Mouse (Mus musculus) embryonic facial prominence, embryonic 11.5 days (tissue): ENCODE measurements around the gene Plxnc1. TPM values are rescaled to one million over a fixed set of nuclear protein-coding genes. Genes with fewer than 3 reads are reported as not detected.

Experiments
- ATAC-seq: fragments of 200-750 bp; cut with Nextera tagmentation; replicated peaks from 2 replicates; pipeline ENCODE4 v1.8.0; 2017; ENCODE audit warnings: low read depth; ENCODE audit not compliant: insufficient number of reproducible peaks, low FRiP score, low TSS enrichment
- DNase-seq: peaks from one replicate; pipeline ENCODE4 v3.0.0-alpha.2; 2015; ENCODE audit warnings: low spot score
- H3K27ac ChIP-seq: fragments of 300-500 bp; sonication (generic); replicated peaks from 2 replicates; pipeline ENCODE4 v1.5.1; 2014; ENCODE audit warnings: mild to moderate bottlenecking, low read depth, low read length, control low read depth
- H3K27me3 ChIP-seq: fragments of 300-500 bp; sonication (generic); 2 replicates; pipeline ENCODE4 v1.6.1; 2014; ENCODE audit warnings: mild to moderate bottlenecking, low read length, moderate library complexity, mixed read lengths; ENCODE audit not compliant: control insufficient read depth, insufficient read depth
- H3K36me3 ChIP-seq: fragments of 300-500 bp; sonication (generic); replicated peaks from 2 replicates; pipeline ENCODE4 v1.6.1; 2014; ENCODE audit warnings: low read depth, mild to moderate bottlenecking, low read length, moderate library complexity, mixed read lengths; ENCODE audit not compliant: control insufficient read depth, insufficient read depth
- H3K4me1 ChIP-seq: fragments of 300-500 bp; sonication (generic); 2 replicates; pipeline ENCODE4 v1.6.1; 2014; ENCODE audit warnings: low read length, mixed read lengths; ENCODE audit not compliant: control insufficient read depth, insufficient read depth
- H3K4me2 ChIP-seq: fragments of 300-500 bp; sonication (generic); 2 replicates; pipeline ENCODE4 v1.6.1; 2014; ENCODE audit warnings: low read depth, mild to moderate bottlenecking, control low read depth, low read length, moderate library complexity
- H3K4me3 ChIP-seq: fragments of 300-500 bp; sonication (generic); 2 replicates; pipeline ENCODE4 v1.5.1; 2014; ENCODE audit warnings: low read depth, low read length, control low read depth
- H3K9ac ChIP-seq: fragments of 300-500 bp; sonication (generic); replicated peaks from 2 replicates; pipeline ENCODE4 v1.6.1; 2014; ENCODE audit warnings: mild to moderate bottlenecking, control low read depth, low read length
- H3K9me3 ChIP-seq: fragments of 300-500 bp; sonication (generic); replicated peaks from 2 replicates; pipeline ENCODE4 v1.6.1; 2016; ENCODE audit warnings: mild to moderate bottlenecking, low read length, inconsistent platforms, mixed read lengths; ENCODE audit not compliant: control insufficient read depth
- WGBS: fragments of 180-500 bp; shearing (Covaris S2); extraction: QIAGEN DNeasy Blood & Tissue Kit; methylation state at CpG from one replicate; pipeline ENCODE4 v1.1.7; 2014; 5-methylcytosine and 5-hydroxymethylcytosine counted together
- polyA plus RNA-seq: library from polyadenylated mRNA; unstranded; fragments of >200 nt; fragmentation: Nextera tagmentation; extraction: Ambion mirVana; gene quantifications from 2 replicates; pipeline ENCODE4 v1.2.1, GENCODE M21; 2014

Gene Plxnc1
- polyA plus RNA-seq, 1 experiment from 2014 or later, result 2.8 TPM

GRCm38 (mm10) chr10:94910570-94910969, 34.1 kb downstream of the Plxnc1 start:
- 91% methylated on average over 4 of the region's 4 CpGs for WGBS

DNA sequence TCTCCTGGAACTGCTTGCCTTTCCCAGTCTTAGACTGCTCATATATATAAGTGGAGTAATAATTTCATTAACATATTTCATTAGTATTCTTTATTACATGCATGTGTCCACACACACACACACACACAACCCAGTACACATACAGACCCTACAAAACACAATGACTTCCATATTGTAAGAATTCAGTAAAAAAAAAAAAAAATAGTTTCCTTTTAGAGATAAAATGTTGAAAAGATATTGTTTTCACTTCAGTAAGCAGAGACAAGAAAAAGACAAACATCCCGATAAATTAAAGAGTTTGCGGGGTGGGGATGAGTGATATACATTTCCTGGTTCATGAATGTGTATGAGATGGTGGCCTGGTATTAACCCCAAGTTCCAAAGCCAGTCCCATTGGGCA, 34.8 kb downstream of the Plxnc1 start:
- no peak overlapping the region for H3K4me3 ChIP-seq
- no peaks in the 10 kb centered on the region for H3K27me3 ChIP-seq
- ATAC-seq (no peak), DNase-seq (no peak)
- H3K4me1 ChIP-seq, result no peaks in the 10 kb centered on the region
- 93% methylated on average over 2 of the region's 2 CpGs for WGBS
- no peak overlapping the region for H3K4me2 ChIP-seq
- no peak overlapping the region for H3K9ac ChIP-seq
- no peaks in the 10 kb centered on the region for H3K9me3 ChIP-seq
- no peaks in the 10 kb centered on the region for H3K36me3 ChIP-seq
- no peak overlapping the region for H3K27ac ChIP-seq

More at GRCm38 (mm10) chr10:94910570-94910969, 34.1 kb downstream of the Plxnc1 start:
- Histone ChIP-seq H3K27ac (no peak overlapping the region), H3K27me3 (no peaks in the 10 kb centered on the region), H3K4me2 (no peak overlapping the region), H3K9ac (no peak overlapping the region), H3K4me3 (no peak overlapping the region), H3K4me1 (no peaks in the 10 kb centered on the region), H3K9me3 (no peaks in the 10 kb centered on the region), H3K36me3 (no peaks in the 10 kb centered on the region)
- DNase-seq (no peak), ATAC-seq (no peak)

GRCm38 (mm10) chr10:94908976-94909717, 35.5 kb downstream of the Plxnc1 start:
- ATAC-seq, result no peak
- Histone ChIP-seq H3K9ac (no peak overlapping the region), H3K9me3 (no peaks in the 10 kb centered on the region), H3K27ac (no peak overlapping the region), H3K4me1 (no peaks in the 10 kb centered on the region), H3K36me3 (no peaks in the 10 kb centered on the region), H3K27me3 (no peaks in the 10 kb centered on the region), H3K4me2 (no peak overlapping the region), H3K4me3 (no peak overlapping the region)
- WGBS, result 91% methylated on average over 11 of the region's 11 CpGs
- no peak for DNase-seq

DNA sequence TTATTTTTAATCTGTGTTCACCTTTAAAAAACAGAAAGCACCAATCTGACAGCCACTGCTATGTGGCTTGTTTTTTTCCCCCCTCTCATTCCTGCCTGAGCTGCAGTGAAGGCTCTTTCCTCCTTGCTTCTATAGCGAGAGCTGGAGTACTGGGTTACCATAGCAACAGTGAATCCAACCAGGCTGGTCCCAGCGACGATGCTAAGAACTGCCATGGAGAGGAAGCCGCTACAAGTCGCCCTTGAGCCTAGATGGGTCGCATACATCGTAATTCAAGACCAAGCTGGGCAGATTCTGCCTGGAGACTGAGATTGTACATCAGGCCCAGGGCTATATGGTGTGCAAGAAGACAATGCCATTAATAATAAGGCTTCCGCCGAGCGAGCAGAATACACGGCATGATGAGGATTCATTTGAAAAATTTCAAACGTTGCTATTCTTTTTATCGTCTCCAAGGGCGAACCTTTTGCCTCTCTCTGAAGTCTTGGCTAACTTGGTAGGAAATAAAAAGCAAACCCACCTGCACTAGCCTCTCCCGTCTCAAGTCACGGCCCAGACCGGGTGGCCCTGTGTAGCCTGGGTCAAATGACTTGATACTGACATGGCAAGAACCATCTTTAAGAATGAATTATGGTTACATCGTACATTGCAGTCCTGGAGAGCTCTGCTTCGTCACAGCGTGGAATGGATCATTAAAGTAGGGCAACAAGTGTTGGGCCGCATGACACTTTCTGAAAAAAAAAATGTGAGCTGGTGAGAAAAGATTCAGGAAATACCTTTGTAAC, 38.8 kb downstream of the Plxnc1 start:
- no peak overlapping the region for H3K27ac ChIP-seq
- no peaks in the 10 kb centered on the region for H3K27me3 ChIP-seq
- H3K9ac ChIP-seq, result no peak overlapping the region
- H3K4me2 ChIP-seq, result peak overlapping the region; percentile 2; the same call in 1 of the 2 replicates
- H3K4me1 ChIP-seq, result no peaks in the 10 kb centered on the region
- no peaks in the 10 kb centered on the region for H3K36me3 ChIP-seq
- peak; percentile 81 for DNase-seq
- peak; percentile 88 for ATAC-seq
- WGBS, result 39% methylated on average over 21 of the region's 21 CpGs
- H3K9me3 ChIP-seq, result no peaks in the 10 kb centered on the region
- H3K4me3 ChIP-seq, result no peak overlapping the region

DNA sequence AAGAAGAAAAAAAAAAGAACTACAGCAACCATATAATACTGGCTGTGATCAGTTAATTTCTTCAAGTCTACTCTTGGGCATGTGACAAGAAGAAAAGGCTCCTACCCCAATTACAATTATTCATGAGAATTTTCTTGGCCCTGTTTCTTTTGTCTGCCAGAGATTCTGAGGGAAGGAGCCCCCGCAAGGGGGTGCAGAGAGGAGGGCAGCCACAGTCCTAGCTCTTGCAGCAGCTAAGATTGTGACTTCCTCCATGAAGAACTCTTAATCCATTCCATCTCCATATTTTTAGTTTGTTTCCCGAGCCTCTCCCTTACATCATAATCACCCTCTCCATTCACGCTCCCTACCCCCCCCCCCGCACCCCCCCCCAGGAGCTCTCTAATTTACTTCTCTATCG, 39.4 kb downstream of the Plxnc1 start:
- Histone ChIP-seq H3K9ac (no peak overlapping the region), H3K4me2 (no peak overlapping the region), H3K4me3 (no peak overlapping the region), H3K9me3 (no peaks in the 10 kb centered on the region), H3K27me3 (no peaks in the 10 kb centered on the region), H3K36me3 (no peaks in the 10 kb centered on the region), H3K27ac (no peak overlapping the region), H3K4me1 (no peaks in the 10 kb centered on the region)
- DNase-seq (no peak), ATAC-seq (0 out of 2 replicates have a peak, but pooled peaks have one; percentile 20)
- WGBS, result 46% methylated on average over 4 of the region's 5 CpGs

GRCm38 (mm10) chr10:94896950-94897349, 47.7 kb downstream of the Plxnc1 start:
- H3K27ac ChIP-seq, result no peak overlapping the region

GRCm38 (mm10) chr10:94896311-94896710, 48.3 kb downstream of the Plxnc1 start:
- Histone ChIP-seq H3K4me1 (no peaks in the 10 kb centered on the region), H3K27me3 (no peaks in the 10 kb centered on the region), H3K4me2 (no peak overlapping the region), H3K36me3 (no peaks in the 10 kb centered on the region), H3K4me3 (no peak overlapping the region), H3K9ac (no peak overlapping the region), H3K9me3 (no peaks in the 10 kb centered on the region; the same call in 1 of the 2 replicates), H3K27ac (no peak overlapping the region)
- DNase-seq (no peak), ATAC-seq (no peak)
- WGBS, result 92% methylated on average over 2 of the region's 2 CpGs

More at GRCm38 (mm10) chr10:94896950-94897349, 47.7 kb downstream of the Plxnc1 start:
- Histone ChIP-seq H3K4me3 (no peak overlapping the region), H3K4me2 (no peak overlapping the region), H3K4me1 (no peaks in the 10 kb centered on the region), H3K9ac (no peak overlapping the region), H3K27me3 (no peaks in the 10 kb centered on the region), H3K9me3 (no peaks in the 10 kb centered on the region; the same call in 1 of the 2 replicates), H3K36me3 (no peaks in the 10 kb centered on the region)
- DNase-seq (no peak), ATAC-seq (no peak)
- 86% methylated on average over 6 of the region's 6 CpGs for WGBS

DNA sequence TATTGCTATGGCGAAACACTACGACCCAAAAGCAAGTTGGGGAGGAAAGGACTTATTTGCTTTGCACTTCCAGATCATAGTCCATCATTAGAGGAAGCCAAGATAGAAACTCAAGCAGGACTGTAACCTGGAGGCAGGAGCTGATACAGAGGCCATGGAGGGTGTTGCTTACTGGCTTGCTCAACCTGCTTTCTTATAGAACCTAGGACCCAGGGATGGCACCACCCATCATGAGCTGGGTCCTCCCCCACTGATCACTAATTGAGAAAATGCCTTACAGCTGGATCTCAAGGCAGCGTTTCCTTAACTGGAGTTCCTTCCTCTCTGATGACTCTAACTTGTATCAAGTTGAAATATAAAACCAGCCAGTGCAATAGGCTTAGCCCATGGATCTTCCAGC, 48.8 kb downstream of the Plxnc1 start:
- no peak for ATAC-seq
- Histone ChIP-seq H3K27me3 (no peaks in the 10 kb centered on the region), H3K4me3 (no peak overlapping the region), H3K9ac (no peak overlapping the region), H3K9me3 (no peaks in the 10 kb centered on the region; the same call in 1 of the 2 replicates), H3K4me2 (no peak overlapping the region), H3K36me3 (no peaks in the 10 kb centered on the region), H3K4me1 (no peaks in the 10 kb centered on the region), H3K27ac (no peak overlapping the region)
- 83% methylated on average over 3 of the region's 3 CpGs for WGBS
- DNase-seq, result no peak
